ENCODE assay signal across 26 mouse cellular contexts in the genomic region with DNA sequence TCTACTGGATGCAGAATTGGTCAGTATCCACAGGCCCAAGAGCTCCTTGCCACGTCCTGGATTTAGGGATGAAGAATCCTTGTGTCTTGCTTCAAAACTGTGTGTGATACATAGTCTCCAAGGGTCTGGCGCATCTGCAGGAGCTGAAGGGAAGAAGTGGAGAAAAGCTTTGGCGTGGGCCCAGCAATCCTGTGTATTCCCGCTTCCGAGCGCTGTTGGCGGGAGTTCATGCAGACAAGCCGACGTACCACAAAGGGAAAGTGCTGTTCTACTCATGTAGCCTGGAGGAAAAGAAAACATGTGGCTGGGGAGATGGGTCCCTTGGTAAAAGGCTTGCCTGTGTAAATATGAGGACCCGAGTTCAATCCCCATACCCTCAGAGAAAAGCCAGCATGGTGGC. TPM values are rescaled to one million over a fixed set of nuclear protein-coding genes. Genes with fewer than 3 reads are reported as not detected.
DNase-seq lines count a peak whose midpoint lies in the region; ATAC-seq and TF ChIP-seq lines count a peak whose summit lies in the region.
"Had no signal": no experiment of that assay in that cellular context is flagged by ENCODE, and none has a peak within 500 bp of the region (broad histone marks: within the 10 kb centered on the region; RNA-seq: fewer than 3 reads in every experiment).

No protein-coding gene starts in this region.

- no peak overlapping the region for H3K4me3 ChIP-seq in midbrain, embryonic 11.5 days (ENCODE audit: low read depth, low read length)
- no peak overlapping the region for H3K4me3 ChIP-seq in midbrain, embryonic 16.5 days (ENCODE audit: low read depth, low read length)
- no peak overlapping the region for H3K4me3 ChIP-seq in stomach, postnatal 0 days (ENCODE audit: low read depth, low read length)
- H3K4me3 ChIP-seq: erythroblast, embryonic 14.5 days; forebrain, embryonic 15.5 days; lung, embryonic 15.5 days; midbrain, embryonic 12.5 days; myocyte had no signal

- no peak overlapping the region for H3K4me2 ChIP-seq in midbrain, embryonic 11.5 days
- no peak overlapping the region for H3K4me2 ChIP-seq in midbrain, embryonic 16.5 days (ENCODE audit: low read length)
- no peak overlapping the region for H3K4me2 ChIP-seq in stomach, postnatal 0 days (replicated peaks; ENCODE audit: low read depth)
- H3K4me2 ChIP-seq: forebrain, embryonic 15.5 days; liver, embryonic 11.5 days; lung, embryonic 15.5 days; midbrain, embryonic 12.5 days had no signal

- peak; percentile 12 for DNase-seq in gastrocnemius, postnatal 14 days
- no peak for DNase-seq in gastrocnemius, postnatal 25 days
- peak; percentile 41 to 44 for DNase-seq in left cerebral cortex, postnatal 14 days (ENCODE audit: low spot score in 2 of 2)
- DNase-seq in left cerebral cortex, adult 11 months (ENCODE audit: low spot score): no peak
- peak; percentile 75 for DNase-seq in midbrain, embryonic 11.5 days (ENCODE audit: low spot score, missing footprints)
- peak; percentile 20 for DNase-seq in stomach, postnatal 0 days (ENCODE audit: low spot score)
- DNase-seq: cerebellum, adult 8-10 months; heart, adult 11 months; kidney, adult 11 months; thymus, postnatal 25 days had no signal

- no peaks in the 10 kb centered on the region for H3K4me1 ChIP-seq in midbrain, embryonic 11.5 days (ENCODE audit: control insufficient read depth, insufficient read depth, low read length)
- 0 out of 2 replicates have a peak, but pooled peaks cover 2% of the 10 kb centered on the region for H3K4me1 ChIP-seq in midbrain, embryonic 16.5 days (ENCODE audit: control insufficient read depth, insufficient read depth, low read length)
- H3K4me1 ChIP-seq in stomach, postnatal 0 days (replicated peaks; ENCODE audit: control insufficient read depth, insufficient read depth): no peaks in the 10 kb centered on the region
- H3K4me1 ChIP-seq: forebrain, embryonic 15.5 days; lung, embryonic 15.5 days; midbrain, embryonic 12.5 days had no signal

- ATAC-seq in midbrain, embryonic 11.5 days (ENCODE audit: low FRiP score): no peak
- ATAC-seq in midbrain, embryonic 16.5 days: no peak
- ATAC-seq in stomach, postnatal 0 days (ENCODE audit: low FRiP score, low TSS enrichment): no peak
- ATAC-seq: forebrain, embryonic 15.5 days had no signal

- H3K9me3 ChIP-seq in midbrain, embryonic 11.5 days (ENCODE audit: control insufficient read depth, low read length): no peaks in the 10 kb centered on the region
- no peaks in the 10 kb centered on the region for H3K9me3 ChIP-seq in midbrain, embryonic 16.5 days (replicated peaks; ENCODE audit: control insufficient read depth, low read length, poor library complexity, severe bottlenecking)
- H3K9me3 ChIP-seq in stomach, postnatal 0 days (ENCODE audit: control insufficient read depth, low read length): no peaks in the 10 kb centered on the region
- H3K9me3 ChIP-seq: forebrain, embryonic 15.5 days; lung, embryonic 15.5 days; midbrain, embryonic 12.5 days had no signal

- no peak for TF ChIP-seq CTCF in stomach, postnatal 0 days (IDR thresholded peaks at IDR 0.05; ENCODE audit: low read depth)

- 87% methylated on average over 10 of the region's 10 CpGs for WGBS in midbrain, embryonic 11.5 days
- 83% methylated on average over 10 of the region's 10 CpGs for WGBS in midbrain, embryonic 16.5 days
- 54% methylated on average over 10 of the region's 10 CpGs for WGBS in stomach, postnatal 0 days

- no peak overlapping the region for H3K9ac ChIP-seq in midbrain, embryonic 11.5 days (ENCODE audit: low read length)
- no peak overlapping the region for H3K9ac ChIP-seq in midbrain, embryonic 16.5 days (ENCODE audit: low read depth, low read length)
- no peak overlapping the region for H3K9ac ChIP-seq in stomach, postnatal 0 days (ENCODE audit: low read length)
- H3K9ac ChIP-seq: forebrain, embryonic 15.5 days; lung, embryonic 15.5 days; midbrain, embryonic 12.5 days had no signal

- no peak for TF ChIP-seq EP300 in stomach, postnatal 0 days (optimal IDR thresholded peaks at IDR 0.05)

- no peaks in the 10 kb centered on the region; the same call in 1 of the 2 replicates for H3K27me3 ChIP-seq in midbrain, embryonic 11.5 days (ENCODE audit: control insufficient read depth, insufficient read depth, low read length)
- H3K27me3 ChIP-seq in midbrain, embryonic 16.5 days (ENCODE audit: control insufficient read depth, insufficient read depth, low read depth, low read length): no peaks in the 10 kb centered on the region
- H3K27me3 ChIP-seq in stomach, postnatal 0 days (ENCODE audit: control insufficient read depth, insufficient read depth, low read length): no peaks in the 10 kb centered on the region
- H3K27me3 ChIP-seq: forebrain, embryonic 15.5 days; lung, embryonic 15.5 days; midbrain, embryonic 12.5 days had no signal

- no peaks in the 10 kb centered on the region for H3K36me3 ChIP-seq in midbrain, embryonic 11.5 days (ENCODE audit: control insufficient read depth, insufficient read depth, low read length)
- no peaks in the 10 kb centered on the region for H3K36me3 ChIP-seq in midbrain, embryonic 16.5 days (ENCODE audit: control insufficient read depth, insufficient read depth, low read length)
- no peaks in the 10 kb centered on the region for H3K36me3 ChIP-seq in stomach, postnatal 0 days (ENCODE audit: control insufficient read depth, insufficient read depth, low read length)
- H3K36me3 ChIP-seq: forebrain, embryonic 15.5 days; lung, embryonic 15.5 days; midbrain, embryonic 12.5 days had no signal

- intact Hi-C loops in gastrocnemius, postnatal 14 days (cut with DNase I; ENCODE audit: low total_unique reads): no loop called here
- intact Hi-C loops in left cerebral cortex, postnatal 14 days (cut with DNase I): loop anchor here (5.0 kb wide), 1 partner anchor 57 kb away; no protein-coding TSS in a partner anchor

- no peak overlapping the region for H3K27ac ChIP-seq in midbrain, embryonic 11.5 days (ENCODE audit: low read depth, low read length)
- no peak overlapping the region for H3K27ac ChIP-seq in midbrain, embryonic 16.5 days (ENCODE audit: low read length)
- H3K27ac ChIP-seq in stomach, postnatal 0 days (replicated peaks): no peak overlapping the region
- H3K27ac ChIP-seq: forebrain, embryonic 15.5 days; kidney, postnatal 0 days; lung, embryonic 15.5 days; midbrain, embryonic 12.5 days had no signal

RNA-seq across cellular contexts. Expression of a gene that starts 22.3 kb away (rescaled TPM):
- not detected for total RNA-seq in gastrocnemius, postnatal 14 days (2021)
- total RNA-seq in gastrocnemius, postnatal 25 days (2021): not detected
- not detected for total RNA-seq in left cerebral cortex, postnatal 14 days (2021)
- polyA plus RNA-seq in midbrain, embryonic 11.5 days (2014; fragmentation: Nextera tagmentation; extraction: Ambion mirVana): not detected in 2 replicates
- 0.15 TPM in 1 of 2 replicates, not detected in the other for polyA plus RNA-seq in midbrain, embryonic 16.5 days (2015; fragmentation: Nextera tagmentation; extraction: Ambion mirVana)
- polyA plus RNA-seq in stomach, postnatal 0 days (2015; fragmentation: Nextera tagmentation; extraction: Ambion mirVana): not detected in 2 replicates
- total RNA-seq: adrenal gland, postnatal 4 days; common myeloid progenitor, adult 5-6 weeks; hematopoietic stem cell, adult 5-6 weeks; left cerebral cortex, postnatal 10 days had no signal
- polyA plus RNA-seq: C2C12; embryonic facial prominence, embryonic 11.5 days; erythroblast, embryonic 14.5 days; forebrain, embryonic 15.5 days; heart, embryonic 14.5 days; kidney, postnatal 0 days; liver, embryonic 11.5 days; lung, embryonic 15.5 days; midbrain, embryonic 12.5 days; myocyte; neural tube, embryonic 14.5 days had no signal

Comparison
In these comparisons a context has a peak if more than half of its experiments do, and no peak if none do; other contexts are left out.
1. DNase-seq: peak in gastrocnemius, postnatal 14 days (single experiment), left cerebral cortex, postnatal 14 days (2 of 2), midbrain, embryonic 11.5 days (single experiment) and stomach, postnatal 0 days (single experiment); none in gastrocnemius, postnatal 25 days (single experiment) and left cerebral cortex, adult 11 months (single experiment).